Mouse (Mus musculus) pancreas, adult 10 weeks (tissue): Measurements from ENCODE around the gene Setmar. TPM values are rescaled to one million over a fixed set of nuclear protein-coding genes. Genes with fewer than 3 reads are reported as not detected.

Source experiments
- polyA plus RNA-seq: library from polyadenylated mRNA; stranded (reverse); fragments of 350-450 nt; fragmentation: Illumina TruSeq; extraction: RNeasy Lipid Tissue Mini Kit (QIAGEN cat#74804); gene quantifications from one replicate; pipeline ENCODE4 v1.2.3, GENCODE M21; 2015; ENCODE audit warnings: low read depth, low replicate concordance; ENCODE audit not compliant: insufficient read depth

Setmar gene
- 0.79 TPM for polyA plus RNA-seq

DNA sequence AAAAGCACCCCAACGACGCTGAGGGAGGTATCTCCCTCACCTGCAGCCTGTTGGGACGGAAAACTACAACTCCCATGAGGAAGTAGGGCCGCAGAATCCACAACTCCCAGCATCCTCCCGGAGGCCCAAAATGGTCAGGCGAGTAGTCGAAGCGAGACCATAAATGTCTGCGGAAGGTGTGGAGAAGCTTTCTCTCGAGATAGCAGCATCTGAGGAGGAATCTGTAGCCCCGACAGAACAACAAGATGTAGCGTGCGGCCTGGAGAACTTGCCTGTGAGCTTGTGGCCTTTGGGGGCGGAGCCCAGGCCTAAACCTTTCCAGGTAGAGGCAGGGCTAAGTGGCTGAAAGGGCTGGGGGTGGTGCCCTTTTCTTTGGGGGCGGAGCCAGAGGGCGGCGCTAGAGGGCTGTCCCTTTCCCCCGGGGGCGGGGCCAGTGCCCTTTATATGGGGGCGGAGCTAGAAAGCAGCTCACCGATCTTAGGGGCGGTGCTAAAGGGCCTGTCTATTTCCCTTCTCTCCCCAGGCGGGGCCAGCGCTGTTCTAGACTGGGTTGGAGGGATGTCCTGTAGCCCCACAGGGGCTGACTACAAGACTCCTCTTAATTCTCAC, at the start of gene Setmar:
Setmar (plus strand) TSS at position 128 of the 609 bp plus-strand sequence.

Other genes starting within 250 kb of the Setmar start
- 6.7 TPM for gene Sumf1, start 120.5 kb downstream of the Setmar start, polyA plus RNA-seq
- 9.4 TPM for gene Itpr1, start 148.1 kb downstream of the Setmar start, polyA plus RNA-seq